Mouse (Mus musculus): ENCODE data around the gene Rhox2c.
"Not testable (repeated sequence)": the region's sequence is repeated elsewhere in the genome, so short reads cannot be mapped to it uniquely, and the experiment has no call there.

Gene Rhox2c

DNA sequence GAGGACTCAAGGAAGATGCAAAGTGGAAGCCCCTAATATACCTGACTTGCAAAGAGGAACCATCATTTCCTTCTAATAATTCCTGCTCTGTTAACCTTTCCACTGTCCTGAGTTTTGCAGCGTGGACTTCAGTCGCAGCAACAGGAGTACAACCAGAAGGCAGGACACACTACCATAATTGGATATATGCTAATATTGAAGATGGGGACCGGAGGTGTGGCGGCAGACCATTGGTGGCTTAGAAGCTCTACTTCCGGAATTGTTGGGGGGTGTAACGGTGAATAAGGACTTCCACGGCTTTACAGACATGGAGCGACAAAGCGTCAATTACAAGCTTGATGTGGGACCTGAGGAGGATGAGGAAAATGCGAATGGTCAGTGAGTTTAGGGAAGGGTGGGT is at the start of gene Rhox2c:
Gene Rhox2c, plus strand, starts transcription at position 301 of the 400 bp plus-strand sequence.
- DNase-seq (ENCODE audit: extremely low read depth, low read depth), result not testable (repeated sequence)

DNA sequence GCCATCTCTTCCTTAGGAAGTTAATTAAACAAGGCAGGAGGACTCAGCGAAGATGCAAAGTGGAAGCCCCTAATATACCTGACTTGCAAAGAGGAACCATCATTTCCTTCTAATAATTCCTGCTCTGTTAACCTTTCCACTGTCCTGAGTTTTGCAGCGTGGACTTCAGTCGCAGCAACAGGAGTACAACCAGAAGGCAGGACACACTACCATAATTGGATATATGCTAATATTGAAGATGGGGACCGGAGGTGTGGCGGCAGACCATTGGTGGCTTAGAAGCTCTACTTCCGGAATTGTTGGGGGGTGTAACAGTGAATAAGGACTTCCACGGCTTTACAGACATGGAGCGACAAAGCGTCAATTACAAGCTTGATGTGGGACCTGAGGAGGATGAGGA is 41.7 kb upstream of the Rhox2c start, which contains the start of gene Rhox2b:
Gene Rhox2b, plus strand, starts transcription at position 301 of the 400 bp plus-strand sequence.
- not testable (repeated sequence) for DNase-seq (ENCODE audit: extremely low read depth, low read depth)

DNA sequence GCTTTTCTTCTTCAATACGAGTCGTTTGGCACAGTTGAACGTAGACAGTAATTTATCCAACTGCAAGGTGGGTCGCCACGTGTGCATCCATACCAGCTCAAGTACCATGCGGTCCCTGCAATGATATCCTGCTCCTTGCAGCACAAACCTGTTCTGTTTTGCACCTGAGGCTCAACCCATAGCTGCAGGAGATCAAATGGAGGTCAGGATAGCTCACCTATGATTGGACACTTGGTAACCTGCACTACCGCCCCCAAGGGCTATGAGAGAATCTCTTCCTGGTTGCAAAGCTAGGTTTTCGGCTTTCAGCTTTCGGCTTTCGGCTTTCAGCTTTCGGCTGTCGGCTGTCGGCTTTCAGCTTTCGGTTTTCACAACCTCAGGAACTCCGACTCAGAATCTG is 21.3 kb upstream of the Rhox2c start, which contains the start of gene Rhox4b:
Gene Rhox4b, plus strand, starts transcription at position 301 of the 400 bp plus-strand sequence.
- not testable (repeated sequence) for DNase-seq (ENCODE audit: extremely low read depth, low read depth)

DNA sequence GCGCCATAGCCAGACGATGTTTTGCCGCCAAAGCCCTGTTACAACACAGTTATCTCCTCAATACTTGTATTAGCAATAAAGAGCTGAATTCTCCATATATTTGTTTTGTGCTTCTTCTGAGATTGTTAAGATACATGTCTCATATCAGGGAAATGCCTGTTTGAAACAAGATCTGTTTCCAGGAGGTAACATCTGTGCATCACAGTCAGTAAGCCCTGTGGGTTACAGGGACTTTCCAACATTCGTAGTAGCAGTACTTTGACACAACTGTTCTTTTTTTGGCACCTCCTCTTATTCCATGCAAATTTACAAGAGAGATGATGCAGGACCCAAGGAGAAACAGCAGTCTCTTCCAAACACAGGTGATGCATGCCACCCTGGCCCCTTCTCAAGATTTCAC is 4.8 kb downstream of the Rhox2c start, which contains the start of gene Rhox3c:
Gene Rhox3c, plus strand, starts transcription at position 301 of the 400 bp plus-strand sequence.
- not testable (repeated sequence) for DNase-seq (ENCODE audit: extremely low read depth, low read depth)

DNA sequence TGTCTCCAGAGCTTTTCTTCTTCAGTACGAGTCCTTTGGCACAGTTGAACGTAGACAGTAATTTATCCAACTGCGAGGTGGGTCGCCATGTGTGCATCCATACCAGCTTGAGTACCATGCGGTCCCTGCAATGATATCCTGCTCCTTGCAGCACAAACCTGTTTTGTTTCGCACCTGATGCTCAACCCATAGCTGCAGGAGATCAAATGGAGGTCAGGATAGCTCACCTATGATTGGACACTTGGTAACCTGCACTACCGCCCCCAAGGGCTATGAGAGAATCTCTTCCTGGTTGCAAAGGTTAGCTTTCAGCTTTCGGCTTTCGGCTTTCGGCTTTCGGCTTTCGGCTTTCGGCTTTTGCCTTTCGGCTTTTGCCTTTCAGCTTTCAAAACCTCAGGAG is 26.6 kb downstream of the Rhox2c start, which contains the start of gene Rhox4c:
Gene Rhox4c, plus strand, starts transcription at position 301 of the 400 bp plus-strand sequence.
- DNase-seq (ENCODE audit: extremely low read depth, low read depth), result not testable (repeated sequence)

DNA sequence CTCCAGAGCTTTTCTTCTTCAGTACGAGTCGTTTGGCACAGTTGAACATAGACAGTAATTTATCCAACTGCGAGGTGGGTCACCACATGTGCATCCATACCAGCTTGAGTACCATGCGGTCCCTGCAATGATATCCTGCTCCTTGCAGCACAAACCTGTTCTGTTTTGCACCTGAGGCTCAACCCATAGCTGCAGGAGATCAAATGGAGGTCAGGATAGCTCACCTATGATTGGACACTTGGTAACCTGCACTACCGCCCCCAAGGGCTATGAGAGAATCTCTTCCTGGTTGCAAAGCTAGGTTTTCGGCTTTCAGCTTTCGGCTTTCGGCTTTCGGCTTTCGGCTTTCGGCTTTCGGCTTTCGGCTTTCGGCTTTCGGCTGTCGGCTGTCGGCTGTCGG is 60.6 kb downstream of the Rhox2c start, which contains the start of gene Rhox4d:
Gene Rhox4d, plus strand, starts transcription at position 301 of the 400 bp plus-strand sequence.
- not testable (repeated sequence) for DNase-seq (ENCODE audit: extremely low read depth, low read depth)

Measured in MEL-GATA-1-ER (cell line).